Mouse (Mus musculus) intestine, embryonic 15.5 days (tissue): ENCODE measurements around the gene Med28. TPM values are rescaled to one million over a fixed set of nuclear protein-coding genes. Genes with fewer than 3 reads are reported as not detected.

Experiments
- ATAC-seq: fragments of 200-750 bp; cut with Nextera tagmentation; 2 replicates; pipeline ENCODE4 v1.8.0; 2017; ENCODE audit warnings: moderate TSS enrichment, moderate library complexity
- H3K27ac ChIP-seq: fragments of 300-500 bp; sonication (generic); 2 replicates; pipeline ENCODE4 v1.5.1; 2015; ENCODE audit warnings: mild to moderate bottlenecking, inconsistent platforms
- H3K27me3 ChIP-seq: fragments of 300-500 bp; sonication (generic); replicated peaks from 2 replicates; pipeline ENCODE4 v1.6.1; 2015; ENCODE audit warnings: inconsistent platforms
- H3K36me3 ChIP-seq: fragments of 300-500 bp; sonication (generic); 2 replicates; pipeline ENCODE4 v1.6.1; 2015; ENCODE audit warnings: inconsistent platforms
- H3K4me1 ChIP-seq: fragments of 300-500 bp; sonication (generic); replicated peaks from 2 replicates; pipeline ENCODE4 v1.6.1; 2015; ENCODE audit warnings: inconsistent platforms
- H3K4me2 ChIP-seq: fragments of 300-500 bp; sonication (generic); replicated peaks from 2 replicates; pipeline ENCODE4 v1.6.1; 2015; ENCODE audit warnings: mild to moderate bottlenecking, inconsistent platforms
- H3K4me3 ChIP-seq: fragments of 300-500 bp; sonication (generic); replicated peaks from 2 replicates; pipeline ENCODE4 v1.5.1; 2015; ENCODE audit warnings: inconsistent platforms
- H3K9ac ChIP-seq: fragments of 300-500 bp; sonication (generic); 2 replicates; pipeline ENCODE4 v1.6.1; 2015; ENCODE audit warnings: inconsistent platforms
- H3K9me3 ChIP-seq: fragments of 300-500 bp; sonication (generic); 2 replicates; pipeline ENCODE4 v1.6.1; 2016; ENCODE audit warnings: inconsistent platforms
- WGBS: fragments of 180-500 bp; shearing (Covaris S2); methylation state at CpG from one replicate; pipeline ENCODE4 v1.1.7; 2015; 5-methylcytosine and 5-hydroxymethylcytosine counted together
- polyA plus RNA-seq: library from polyadenylated mRNA; unstranded; fragments of >200 nt; fragmentation: Nextera tagmentation; extraction: Ambion mirVana; gene quantifications from 2 replicates; pipeline ENCODE4 v1.2.1, GENCODE M21; 2015

The Med28 gene
- polyA plus RNA-seq, 1 experiment from 2014 or later = 249 TPM

GRCm38 (mm10) chr5:45491776-45492175 is 28.3 kb upstream of the Med28 start:
- 58% methylated on average over 4 of the region's 4 CpGs for WGBS
- Histone ChIP-seq H3K4me2 (no peak overlapping the region), H3K4me3 (no peak overlapping the region), H3K4me1 (peaks cover 7% of the 10 kb centered on the region; the same call in 1 of the 2 replicates), H3K27me3 (no peaks in the 10 kb centered on the region), H3K9me3 (no peaks in the 10 kb centered on the region), H3K9ac (no peak overlapping the region), H3K27ac (peak overlapping the region; percentile 36; the same call in 1 of the 2 replicates), H3K36me3 (no peaks in the 10 kb centered on the region; the same call in 1 of the 2 replicates)
- no peak for ATAC-seq

DNA sequence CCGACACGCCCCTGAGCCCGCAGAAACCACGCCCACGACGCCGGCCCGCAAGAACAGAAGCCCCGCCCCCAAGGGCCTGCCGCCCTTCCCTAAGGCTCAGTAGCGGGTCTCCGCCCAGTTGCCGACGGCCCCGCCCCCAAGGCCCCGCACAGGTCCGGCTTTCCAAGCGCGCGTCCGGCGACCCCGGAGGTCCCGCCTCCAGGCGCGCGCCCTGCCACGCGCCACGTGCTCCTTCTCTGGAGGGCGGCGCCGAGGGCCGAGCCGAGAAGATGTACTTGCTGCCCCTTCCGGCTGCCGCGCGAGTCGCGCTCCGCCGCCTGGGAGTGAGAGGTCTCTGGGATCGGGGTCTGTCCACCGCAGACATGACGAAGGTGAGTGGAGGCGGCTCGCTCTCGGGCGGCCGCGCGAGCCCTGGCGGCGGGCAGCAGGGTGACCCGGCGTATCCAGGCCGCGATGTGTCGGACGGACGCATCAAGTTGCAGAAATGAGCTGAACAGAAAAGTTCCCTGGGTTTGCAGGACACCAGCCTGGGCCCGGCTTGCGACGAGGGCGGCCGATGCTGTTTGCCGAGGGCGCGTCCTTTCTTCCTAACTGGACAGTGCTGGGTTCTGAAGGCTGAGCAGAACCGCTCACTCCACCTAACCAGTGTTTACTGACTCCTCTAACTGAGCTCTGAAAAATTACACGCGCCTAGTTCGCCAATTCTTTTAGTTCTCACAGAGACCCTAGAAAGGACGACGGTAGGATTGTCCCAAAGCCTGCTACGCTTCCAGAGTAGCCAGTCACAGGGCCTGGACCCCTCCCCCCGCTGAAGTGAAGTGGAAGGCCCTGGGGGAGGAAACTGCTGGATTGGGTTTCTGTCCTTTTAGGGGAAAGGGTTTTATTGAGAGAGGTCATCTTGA is 26.6 kb upstream of the Med28 start, which contains the start of gene Lap3:
Gene Lap3, plus strand, starts transcription at position 184 of the 902 bp plus-strand sequence.
- H3K4me1 ChIP-seq = peaks cover 7% of the 10 kb centered on the region; the same call in 1 of the 2 replicates
- peak within 1 kb of the TSS; percentile 70 for H3K27ac ChIP-seq
- no peaks in the 10 kb centered on the region for H3K9me3 ChIP-seq
- peak within 1 kb of the TSS; percentile 83 for H3K9ac ChIP-seq
- under 1% methylated on average over 78 of the region's 78 CpGs for WGBS
- peaks cover 6% of the 10 kb centered on the region; the same call in 1 of the 2 replicates for H3K36me3 ChIP-seq
- peak within 1 kb of the TSS; percentile 74 for H3K4me2 ChIP-seq
- ATAC-seq = peak; percentile 92
- no peaks in the 10 kb centered on the region for H3K27me3 ChIP-seq
- peak within 1 kb of the TSS; percentile 69 for H3K4me3 ChIP-seq

DNA sequence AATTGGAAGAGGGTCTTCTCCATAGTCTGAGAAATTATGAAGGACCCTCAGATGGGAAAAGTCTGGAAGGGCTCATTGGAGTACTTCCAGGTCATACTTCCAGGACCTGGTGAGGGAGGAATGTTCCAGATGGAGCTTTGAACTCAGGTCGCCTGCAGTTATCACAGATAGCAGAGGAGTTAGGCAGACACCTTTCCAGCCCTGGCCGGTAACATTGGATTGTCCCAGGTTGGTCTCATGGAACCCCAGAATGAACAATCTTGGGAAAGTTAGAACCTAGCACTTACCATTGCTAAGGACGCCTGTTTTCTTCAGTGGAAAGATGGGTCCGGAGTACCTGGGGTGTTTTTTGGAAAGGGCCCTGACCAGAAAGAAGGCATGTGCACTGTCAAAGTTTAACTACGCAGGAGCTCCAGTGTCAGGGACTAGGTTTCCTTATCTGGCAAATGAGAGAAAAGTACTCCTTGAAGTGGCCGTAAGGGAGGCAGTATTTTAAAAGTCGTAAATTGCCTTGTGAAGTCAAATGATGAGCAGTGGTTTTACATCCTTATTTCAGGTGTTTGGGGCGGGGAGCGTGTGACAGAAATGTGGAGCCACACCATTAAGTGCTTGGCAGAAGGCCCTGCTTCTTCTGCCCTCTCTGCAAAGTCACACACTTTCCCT is 25.8 kb upstream of the Med28 start:
- peak overlapping the region; percentile 69 for H3K4me3 ChIP-seq
- H3K4me1 ChIP-seq = peaks cover 7% of the 10 kb centered on the region; the same call in 1 of the 2 replicates
- WGBS = 43% methylated on average over 9 of the region's 9 CpGs
- no peak for ATAC-seq
- no peaks in the 10 kb centered on the region for H3K9me3 ChIP-seq
- H3K27me3 ChIP-seq = no peaks in the 10 kb centered on the region
- H3K4me2 ChIP-seq = peak overlapping the region; percentile 74
- peak overlapping the region; percentile 70; the same call in 1 of the 2 replicates for H3K27ac ChIP-seq
- peaks cover 6% of the 10 kb centered on the region; the same call in 1 of the 2 replicates for H3K36me3 ChIP-seq
- H3K9ac ChIP-seq = peak overlapping the region; percentile 83

DNA sequence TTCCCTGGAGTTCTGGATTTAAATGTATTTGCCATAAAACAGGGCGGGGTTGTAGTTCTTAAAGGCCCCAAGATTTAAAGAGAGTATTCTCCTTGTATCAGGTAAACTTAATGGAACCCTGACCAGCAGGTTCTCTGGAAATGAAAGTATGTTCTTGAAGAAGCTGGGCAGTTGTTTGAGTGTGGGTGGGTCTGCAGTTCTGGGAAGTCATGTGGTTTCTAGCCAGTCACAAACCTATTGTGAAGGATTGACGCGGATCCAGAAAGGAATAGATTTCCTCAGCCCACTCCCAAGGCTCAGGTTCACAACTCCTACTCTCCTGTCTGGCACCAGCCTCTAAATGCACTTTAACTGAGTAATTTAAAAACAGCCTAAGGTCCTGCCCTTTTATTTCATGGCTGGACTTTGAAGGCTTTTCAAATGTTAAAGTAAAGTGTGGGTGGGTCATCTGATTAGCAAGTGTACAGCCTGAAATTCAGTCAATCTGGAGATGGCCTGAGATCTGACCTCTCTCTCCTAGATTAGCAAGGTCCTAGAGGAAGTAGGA is 24.5 kb upstream of the Med28 start:
- ATAC-seq = no peak

GRCm38 (mm10) chr5:45496042-45496441 is 24.0 kb upstream of the Med28 start:
- Histone ChIP-seq H3K4me3 (no peak overlapping the region), H3K4me1 (peaks cover 7% of the 10 kb centered on the region; the same call in 1 of the 2 replicates), H3K36me3 (peaks cover 16% of the 10 kb centered on the region), H3K27ac (0 out of 2 replicates have a peak overlapping the region, but pooled peaks have one; percentile 32), H3K4me2 (peak overlapping the region; percentile 24; the same call in 1 of the 2 replicates), H3K27me3 (no peaks in the 10 kb centered on the region), H3K9ac (no peak overlapping the region; the same call in 1 of the 2 replicates), H3K9me3 (no peaks in the 10 kb centered on the region)
- no peak for ATAC-seq

More for the DNA sequence above, 24.5 kb upstream of the Med28 start:
- H3K4me2 ChIP-seq = no peak overlapping the region
- peak overlapping the region; percentile 10; the same call in 1 of the 2 replicates for H3K9ac ChIP-seq
- no peak overlapping the region for H3K4me3 ChIP-seq
- H3K36me3 ChIP-seq = peaks cover 12% of the 10 kb centered on the region
- H3K27me3 ChIP-seq = no peaks in the 10 kb centered on the region
- peaks cover 7% of the 10 kb centered on the region; the same call in 1 of the 2 replicates for H3K4me1 ChIP-seq
- WGBS = 80% methylated on average over 3 of the region's 3 CpGs
- peak overlapping the region; percentile 32; the same call in 1 of the 2 replicates for H3K27ac ChIP-seq
- no peaks in the 10 kb centered on the region for H3K9me3 ChIP-seq

DNA sequence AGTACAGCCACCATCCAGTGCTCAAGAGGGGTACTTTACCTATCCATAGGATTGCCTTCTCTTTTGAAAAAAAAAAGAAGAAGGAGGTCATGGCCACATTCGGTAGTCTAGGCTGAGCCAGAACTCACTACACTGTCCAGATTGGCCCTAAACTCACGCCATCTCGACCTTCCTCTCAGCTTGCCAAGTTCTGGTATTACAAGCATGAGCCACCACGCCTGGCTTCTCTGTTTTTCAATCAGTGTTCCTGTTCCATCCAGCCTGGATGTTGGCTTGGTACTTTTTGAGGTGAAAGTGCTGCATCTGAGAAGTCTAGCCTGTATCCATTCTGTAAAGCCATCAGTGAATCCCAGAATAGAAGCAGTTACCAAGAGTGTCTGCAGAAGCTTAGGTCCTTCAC is 23.6 kb upstream of the Med28 start:
- no peak overlapping the region for H3K27ac ChIP-seq
- H3K4me1 ChIP-seq = peaks cover 7% of the 10 kb centered on the region; the same call in 1 of the 2 replicates
- no peak overlapping the region for H3K9ac ChIP-seq
- no peaks in the 10 kb centered on the region for H3K27me3 ChIP-seq
- no peak for ATAC-seq
- H3K9me3 ChIP-seq = no peaks in the 10 kb centered on the region
- H3K4me3 ChIP-seq = no peak overlapping the region
- no peak overlapping the region for H3K4me2 ChIP-seq
- peaks cover 18% of the 10 kb centered on the region for H3K36me3 ChIP-seq
- 90% methylated on average over 4 of the region's 4 CpGs for WGBS

GRCm38 (mm10) chr5:45496930-45497550 is 23.0 kb upstream of the Med28 start:
- Histone ChIP-seq H3K4me3 (no peak overlapping the region), H3K4me2 (no peak overlapping the region), H3K4me1 (peaks cover 7% of the 10 kb centered on the region; the same call in 1 of the 2 replicates), H3K36me3 (peaks cover 22% of the 10 kb centered on the region), H3K9ac (no peak overlapping the region), H3K27ac (no peak overlapping the region), H3K27me3 (no peaks in the 10 kb centered on the region), H3K9me3 (no peaks in the 10 kb centered on the region)
- WGBS = 86% methylated on average over 12 of the region's 12 CpGs
- no peak for ATAC-seq

DNA sequence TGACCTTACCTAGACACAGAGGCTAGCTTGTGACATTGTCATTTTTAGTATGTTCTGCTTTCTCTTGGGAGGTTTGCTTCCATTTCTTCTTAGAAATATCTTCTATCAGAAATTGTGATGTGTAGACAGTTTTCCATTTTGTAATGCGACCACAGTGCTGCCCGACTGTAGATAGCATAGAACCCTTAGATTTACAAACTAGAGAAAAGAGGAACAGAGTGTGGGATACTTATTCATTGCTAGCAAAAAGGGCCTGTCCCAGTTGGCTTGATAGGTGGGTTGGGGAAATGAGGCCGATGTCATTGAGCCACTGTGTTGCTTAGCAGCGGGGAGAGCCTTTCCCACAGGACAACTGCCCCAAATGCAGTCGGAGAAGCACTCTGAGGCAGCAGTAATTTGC is 22.5 kb upstream of the Med28 start:
- WGBS = 94% methylated on average over 5 of the region's 5 CpGs
- peaks cover 7% of the 10 kb centered on the region; the same call in 1 of the 2 replicates for H3K4me1 ChIP-seq

GRCm38 (mm10) chr5:45510071-45510470 is 10.0 kb upstream of the Med28 start:
- no peak overlapping the region for H3K4me2 ChIP-seq
- no peaks in the 10 kb centered on the region for H3K27me3 ChIP-seq
- H3K27ac ChIP-seq = no peak overlapping the region
- peaks cover 37% of the 10 kb centered on the region for H3K36me3 ChIP-seq
- no peak for ATAC-seq
- no peak overlapping the region for H3K4me3 ChIP-seq
- H3K9ac ChIP-seq = no peak overlapping the region
- H3K4me1 ChIP-seq = no peaks in the 10 kb centered on the region
- 87% methylated on average over 7 of the region's 7 CpGs for WGBS
- H3K9me3 ChIP-seq = no peaks in the 10 kb centered on the region

More for the DNA sequence above, 22.5 kb upstream of the Med28 start:
- H3K9ac ChIP-seq = no peak overlapping the region
- no peaks in the 10 kb centered on the region for H3K27me3 ChIP-seq
- peaks cover 24% of the 10 kb centered on the region for H3K36me3 ChIP-seq
- no peak overlapping the region for H3K4me2 ChIP-seq
- H3K4me3 ChIP-seq = no peak overlapping the region
- ATAC-seq = no peak
- no peaks in the 10 kb centered on the region for H3K9me3 ChIP-seq
- H3K27ac ChIP-seq = no peak overlapping the region

DNA sequence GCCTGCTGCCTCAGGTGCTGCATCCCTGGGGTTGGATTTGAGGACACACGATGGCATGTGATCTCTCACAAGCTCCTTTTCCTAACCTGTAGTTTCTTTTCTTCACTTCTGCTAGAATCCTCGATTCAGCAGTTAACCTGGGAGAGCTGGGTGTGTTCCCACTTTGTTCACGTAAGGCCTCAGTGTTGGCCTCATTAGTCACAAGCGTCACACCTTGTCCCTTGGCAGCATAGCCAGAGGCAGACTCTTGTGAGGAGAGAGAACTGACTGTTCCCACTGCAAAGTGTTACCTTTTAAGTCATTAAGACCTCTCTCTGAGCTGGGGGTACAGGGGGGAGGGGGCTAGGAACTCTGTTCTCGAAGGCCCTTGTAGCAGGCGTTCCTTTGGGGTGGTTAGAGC is 7.1 kb upstream of the Med28 start:
- H3K36me3 ChIP-seq = peaks cover 22% of the 10 kb centered on the region
- no peak for ATAC-seq

DNA sequence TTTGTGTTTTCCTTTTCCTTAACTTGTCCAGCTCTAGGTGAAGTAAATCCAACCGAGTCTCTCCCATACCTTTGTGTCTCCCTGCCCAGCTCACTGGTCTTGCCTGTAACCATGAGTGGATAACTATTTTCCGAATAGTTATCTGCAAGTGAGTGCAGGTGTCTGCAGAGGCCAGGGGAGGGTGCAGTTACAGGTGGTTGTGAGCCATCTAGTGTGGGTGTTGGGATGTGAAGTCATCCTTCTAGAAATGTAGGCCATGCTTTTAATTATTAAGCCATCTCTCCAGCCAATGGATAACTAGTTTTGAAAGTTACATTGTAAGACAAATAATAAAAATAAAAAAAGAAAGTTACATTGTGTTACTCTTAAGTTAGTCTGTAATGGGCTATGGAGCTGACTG is 6.5 kb upstream of the Med28 start:
- H3K36me3 ChIP-seq = peaks cover 22% of the 10 kb centered on the region
- no peak overlapping the region for H3K4me2 ChIP-seq
- no peak overlapping the region for H3K4me3 ChIP-seq
- H3K27ac ChIP-seq = no peak overlapping the region
- 89% methylated on average over 2 of the region's 2 CpGs for WGBS
- no peak overlapping the region for H3K9ac ChIP-seq
- no peaks in the 10 kb centered on the region for H3K9me3 ChIP-seq
- no peaks in the 10 kb centered on the region for H3K4me1 ChIP-seq
- H3K27me3 ChIP-seq = no peaks in the 10 kb centered on the region
- ATAC-seq = no peak

More for the DNA sequence above, 7.1 kb upstream of the Med28 start:
- H3K4me1 ChIP-seq = no peaks in the 10 kb centered on the region
- no peak overlapping the region for H3K27ac ChIP-seq
- no peaks in the 10 kb centered on the region for H3K9me3 ChIP-seq
- no peak overlapping the region for H3K4me2 ChIP-seq
- 91% methylated on average over 6 of the region's 6 CpGs for WGBS
- H3K27me3 ChIP-seq = no peaks in the 10 kb centered on the region
- no peak overlapping the region for H3K9ac ChIP-seq
- H3K4me3 ChIP-seq = no peak overlapping the region
